Mouse (Mus musculus) kidney, embryonic 16.5 days (tissue): ENCODE data around the gene Ptar1. TPM values are rescaled to one million over a fixed set of nuclear protein-coding genes. Genes with fewer than 3 reads are reported as not detected.
A peak's percentile ranks its signal among the peaks of the same experiment; 100 is the strongest.
"Not testable (repeated sequence)": the region's sequence is repeated elsewhere in the genome, so short reads cannot be mapped to it uniquely, and the experiment has no call there.

Source experiments
- ATAC-seq: fragments of 200-750 bp; cut with Nextera tagmentation; 2 replicates; pipeline ENCODE4 v1.8.0; 2017; ENCODE audit warnings: moderate TSS enrichment; ENCODE audit not compliant: low FRiP score, low TSS enrichment
- H3K27ac ChIP-seq: fragments of 300-500 bp; sonication (generic); 2 replicates; pipeline ENCODE4 v1.5.1; 2014; ENCODE audit warnings: low read length
- H3K27me3 ChIP-seq: fragments of 300-500 bp; sonication (generic); 2 replicates; pipeline ENCODE4 v1.6.1; 2014; ENCODE audit warnings: low read length, control low read depth, mixed read lengths; ENCODE audit not compliant: insufficient read depth
- H3K36me3 ChIP-seq: fragments of 300-500 bp; sonication (generic); 2 replicates; pipeline ENCODE4 v1.6.1; 2014; ENCODE audit warnings: low read length, control low read depth, mixed read lengths; ENCODE audit not compliant: insufficient read depth
- H3K4me1 ChIP-seq: fragments of 300-500 bp; sonication (generic); 2 replicates; pipeline ENCODE4 v1.6.1; 2014; ENCODE audit warnings: low read length, control low read depth, mixed read lengths; ENCODE audit not compliant: insufficient read depth
- H3K4me2 ChIP-seq: fragments of 300-500 bp; sonication (generic); replicated peaks from 2 replicates; pipeline ENCODE4 v1.6.1; 2014; ENCODE audit warnings: low read depth, low read length
- H3K4me3 ChIP-seq: fragments of 300-500 bp; sonication (generic); 2 replicates; pipeline ENCODE4 v1.5.1; 2014; ENCODE audit warnings: mild to moderate bottlenecking, low read length
- H3K9ac ChIP-seq: fragments of 300-500 bp; sonication (generic); replicated peaks from 2 replicates; pipeline ENCODE4 v1.6.1; 2014; ENCODE audit warnings: low read length
- H3K9me3 ChIP-seq: fragments of 300-500 bp; sonication (generic); 2 replicates; pipeline ENCODE4 v1.6.1; 2016; ENCODE audit warnings: low read length, control low read depth
- WGBS: fragments of 180-500 bp; shearing (Covaris S2); extraction: QIAGEN DNeasy Blood & Tissue Kit; methylation state at CpG from one replicate; pipeline ENCODE4 v1.1.7; 2014; 5-methylcytosine and 5-hydroxymethylcytosine counted together
- polyA plus RNA-seq: library from polyadenylated mRNA; unstranded; fragments of >200 nt; fragmentation: Nextera tagmentation; extraction: Ambion mirVana; gene quantifications from 2 replicates; pipeline ENCODE4 v1.2.1, GENCODE M21; 2015

Gene Ptar1
- polyA plus RNA-seq, 1 experiment from 2014 or later, result 6.6 TPM

DNA sequence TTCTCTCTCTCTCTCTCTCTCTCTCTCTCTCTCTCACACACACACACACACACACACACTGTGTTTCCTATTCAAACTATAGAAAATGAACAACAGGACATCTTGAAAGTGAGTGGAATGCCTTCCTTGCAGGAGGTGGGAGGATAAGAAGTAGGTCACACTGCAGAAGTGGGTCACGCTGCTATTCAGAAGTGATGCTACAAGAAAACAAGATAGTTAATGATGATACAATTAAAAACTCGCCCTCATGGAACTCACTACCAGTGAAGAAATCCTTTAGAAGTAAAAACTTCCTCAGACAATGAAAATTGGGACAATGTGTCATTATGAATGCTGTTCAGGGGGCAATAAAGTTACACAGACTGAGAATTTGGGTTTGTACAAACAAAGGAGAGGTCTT lies 14.2 kb upstream of the Ptar1 start:
- no peak for ATAC-seq
- H3K27ac ChIP-seq, result no peak overlapping the region
- no peak overlapping the region for H3K4me2 ChIP-seq
- no peaks in the 10 kb centered on the region for H3K36me3 ChIP-seq
- H3K4me3 ChIP-seq, result no peak overlapping the region
- H3K4me1 ChIP-seq, result no peaks in the 10 kb centered on the region
- H3K9me3 ChIP-seq, result no peaks in the 10 kb centered on the region
- 68% methylated on average over 2 of the region's 2 CpGs for WGBS
- H3K9ac ChIP-seq, result no peak overlapping the region
- no peaks in the 10 kb centered on the region for H3K27me3 ChIP-seq

- WGBS, result 92% methylated on average over 8 of the region's 8 CpGs
- not testable (repeated sequence) for H3K9ac ChIP-seq, ATAC-seq, H3K4me1 ChIP-seq, H3K4me3 ChIP-seq, H3K27ac ChIP-seq, H3K36me3 ChIP-seq, H3K9me3 ChIP-seq, H3K4me2 ChIP-seq, H3K27me3 ChIP-seq
Measured at GRCm38 (mm10) chr19:23675656-23676055, 11.6 kb upstream of the Ptar1 start.

GRCm38 (mm10) chr19:23686962-23687295 lies 300 bp upstream of the Ptar1 start:
- under 1% methylated on average over 14 of the region's 14 CpGs for WGBS
- H3K27ac ChIP-seq, result peak overlapping the region; percentile 97
- H3K4me1 ChIP-seq, result peaks cover 13% of the 10 kb centered on the region
- H3K9me3 ChIP-seq, result no peaks in the 10 kb centered on the region
- peak overlapping the region; percentile 66 for H3K4me2 ChIP-seq
- H3K36me3 ChIP-seq, result no peaks in the 10 kb centered on the region
- peak overlapping the region; percentile 93 for H3K4me3 ChIP-seq
- ATAC-seq, result no peak; the same call in 1 of the 2 replicates
- peak overlapping the region; percentile 98 for H3K9ac ChIP-seq
- H3K27me3 ChIP-seq, result no peaks in the 10 kb centered on the region

DNA sequence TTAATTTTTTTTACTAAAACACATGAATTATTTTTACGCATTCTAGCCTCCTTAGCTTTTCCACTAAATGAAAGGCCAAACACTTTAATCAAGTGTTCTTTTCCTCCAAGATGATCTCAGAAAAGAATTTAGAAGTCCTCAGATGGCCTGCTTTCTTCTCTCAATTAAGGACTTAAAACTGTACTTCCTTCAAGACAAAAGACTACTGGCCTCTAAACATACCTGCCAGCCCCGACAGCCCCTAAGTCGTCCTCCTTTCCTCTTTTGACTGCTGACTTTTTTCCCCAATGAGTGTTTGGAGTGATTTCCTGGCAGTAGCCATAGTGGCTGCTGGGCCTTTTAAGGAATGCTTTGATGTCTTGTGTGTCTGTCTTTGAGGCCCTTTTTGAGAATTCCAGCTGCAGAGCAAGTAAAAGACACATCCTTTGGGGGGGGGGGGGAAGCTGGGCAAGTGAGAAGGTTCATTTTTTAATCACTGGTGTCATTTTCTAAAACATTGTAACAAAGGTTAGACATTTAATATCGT lies 1.3 kb downstream of the Ptar1 start:
- no peaks in the 10 kb centered on the region for H3K36me3 ChIP-seq
- H3K9me3 ChIP-seq, result no peaks in the 10 kb centered on the region
- 0 out of 2 replicates have a peak overlapping the region, but pooled peaks have one; percentile 44 for H3K27ac ChIP-seq
- H3K4me3 ChIP-seq, result peak overlapping the region; percentile 42
- WGBS, result 19% methylated on average over 4 of the region's 4 CpGs
- H3K4me2 ChIP-seq, result peak overlapping the region; percentile 57
- peak overlapping the region; percentile 50; the same call in 1 of the 2 replicates for H3K9ac ChIP-seq
- peaks cover 13% of the 10 kb centered on the region for H3K4me1 ChIP-seq
- H3K27me3 ChIP-seq, result no peaks in the 10 kb centered on the region
- ATAC-seq, result no peak

DNA sequence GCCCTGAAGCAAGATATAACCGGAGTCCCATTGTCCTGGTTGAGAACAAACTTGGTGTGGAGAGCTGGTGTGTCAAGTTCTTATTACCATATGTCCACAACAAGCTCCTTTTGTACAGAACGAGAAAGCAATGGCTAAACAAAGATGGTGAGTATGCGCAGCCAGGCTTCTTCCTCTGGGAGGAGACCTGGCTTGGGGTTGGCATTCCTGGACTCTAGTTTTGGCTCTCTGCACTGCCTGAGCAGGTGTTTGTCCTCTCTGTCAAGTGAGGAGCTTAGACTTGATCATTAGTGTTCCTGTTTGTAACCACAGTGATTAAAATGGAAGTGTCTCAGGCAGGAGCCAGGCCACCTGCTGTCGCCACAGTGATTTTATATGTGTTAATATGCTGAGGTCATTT lies 7.1 kb downstream of the Ptar1 start:
- Histone ChIP-seq H3K36me3 (peaks cover 36% of the 10 kb centered on the region), H3K27me3 (no peaks in the 10 kb centered on the region), H3K9me3 (no peaks in the 10 kb centered on the region), H3K4me3 (no peak overlapping the region), H3K4me2 (no peak overlapping the region), H3K4me1 (peaks cover 7% of the 10 kb centered on the region; the same call in 1 of the 2 replicates), H3K9ac (no peak overlapping the region), H3K27ac (no peak overlapping the region)
- ATAC-seq, result no peak
- WGBS, result 81% methylated on average over 4 of the region's 4 CpGs

DNA sequence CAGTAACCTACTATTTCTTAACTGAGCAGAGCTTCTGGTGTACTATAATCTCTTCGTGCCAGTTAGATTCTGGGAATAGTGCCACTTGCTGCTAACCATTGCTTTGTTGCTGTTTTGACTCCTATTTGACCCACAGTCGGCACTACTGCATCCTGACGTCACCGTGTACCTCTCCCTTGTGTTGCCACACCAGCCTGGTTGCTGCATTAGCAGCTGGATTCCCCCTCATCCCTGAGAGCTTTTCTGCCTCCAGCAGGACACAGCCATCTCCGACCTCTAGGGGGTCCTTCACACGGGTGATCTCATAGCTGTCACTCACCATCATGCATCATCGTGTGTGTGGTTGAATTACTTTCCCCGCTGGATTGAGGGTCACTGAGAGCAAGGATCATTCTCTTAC lies 10.6 kb downstream of the Ptar1 start:
- Histone ChIP-seq H3K27me3 (no peaks in the 10 kb centered on the region), H3K9ac (no peak overlapping the region), H3K27ac (no peak overlapping the region), H3K9me3 (no peaks in the 10 kb centered on the region), H3K36me3 (peaks cover 46% of the 10 kb centered on the region), H3K4me1 (no peaks in the 10 kb centered on the region), H3K4me3 (no peak overlapping the region), H3K4me2 (no peak overlapping the region)
- ATAC-seq, result no peak
- 82% methylated on average over 8 of the region's 8 CpGs for WGBS

DNA sequence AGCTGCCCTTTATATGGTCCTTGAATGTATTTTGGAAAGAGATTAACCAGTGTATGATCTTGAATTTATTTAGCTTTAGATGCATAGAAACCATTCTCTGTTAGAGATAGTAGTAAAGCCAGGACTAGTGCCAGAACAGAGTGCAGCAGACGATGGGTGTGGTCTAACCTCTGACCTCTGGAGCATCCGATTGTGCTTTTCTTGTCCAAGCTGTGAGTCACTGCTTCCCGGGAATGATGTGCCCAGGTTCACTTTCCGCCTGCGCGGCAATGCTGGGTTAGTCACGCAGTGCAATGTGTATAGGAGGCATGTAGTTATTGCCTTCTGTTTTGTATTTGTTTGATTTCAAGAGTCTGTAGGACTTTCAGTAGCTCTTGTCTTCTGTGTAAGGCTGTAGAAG lies 11.1 kb downstream of the Ptar1 start:
- H3K36me3 ChIP-seq, result peaks cover 51% of the 10 kb centered on the region
- H3K4me1 ChIP-seq, result no peaks in the 10 kb centered on the region
- 82% methylated on average over 7 of the region's 7 CpGs for WGBS
- H3K9me3 ChIP-seq, result no peaks in the 10 kb centered on the region
- no peaks in the 10 kb centered on the region for H3K27me3 ChIP-seq
- no peak overlapping the region for H3K27ac ChIP-seq
- no peak for ATAC-seq
- H3K9ac ChIP-seq, result no peak overlapping the region
- no peak overlapping the region for H3K4me3 ChIP-seq
- no peak overlapping the region for H3K4me2 ChIP-seq

DNA sequence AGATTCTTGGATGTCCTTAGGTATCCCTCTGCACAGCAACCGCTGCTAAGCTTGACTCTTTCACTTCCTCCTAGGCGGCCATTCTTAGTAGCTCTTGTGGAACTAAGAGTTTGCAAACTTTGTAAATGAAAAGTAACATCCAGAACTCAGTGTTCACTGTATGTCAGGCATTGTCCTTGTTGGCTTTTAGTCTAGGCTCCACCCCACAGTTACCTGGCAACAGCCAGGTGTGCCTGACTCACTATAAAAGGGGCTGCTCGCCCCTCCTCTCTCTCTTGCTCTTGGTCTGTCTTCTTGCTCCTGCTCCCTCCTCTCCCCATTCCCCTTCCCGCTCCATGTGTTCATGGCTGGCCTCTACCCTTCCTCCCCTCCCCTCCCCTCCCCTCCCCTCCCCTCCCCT lies 11.9 kb downstream of the Ptar1 start:
- H3K27ac ChIP-seq, result no peak overlapping the region
- no peaks in the 10 kb centered on the region for H3K9me3 ChIP-seq
- 88% methylated on average over 4 of the region's 4 CpGs for WGBS
- peaks cover 55% of the 10 kb centered on the region for H3K36me3 ChIP-seq
- no peak overlapping the region for H3K4me2 ChIP-seq
- H3K4me1 ChIP-seq, result no peaks in the 10 kb centered on the region
- no peak overlapping the region for H3K4me3 ChIP-seq
- ATAC-seq, result no peak
- H3K9ac ChIP-seq, result no peak overlapping the region
- no peaks in the 10 kb centered on the region for H3K27me3 ChIP-seq

DNA sequence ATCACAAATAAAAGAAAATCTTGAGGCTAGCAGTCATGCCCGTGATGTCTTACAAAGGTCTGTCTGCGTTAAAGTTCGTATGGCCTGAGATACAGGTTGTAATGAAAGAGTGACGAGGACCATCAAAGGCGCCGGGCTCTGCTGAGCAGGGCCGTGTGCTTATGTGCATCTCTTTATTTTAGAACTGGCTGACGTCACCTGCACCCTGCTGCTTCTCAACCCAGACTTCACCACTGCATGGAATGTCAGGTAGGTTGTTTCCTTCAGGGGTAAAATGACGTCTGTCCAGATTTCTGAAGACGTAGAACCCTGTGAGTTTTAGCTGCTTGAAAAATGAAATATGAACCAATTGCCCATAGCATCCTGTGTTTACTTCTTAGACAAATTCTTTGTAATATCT lies 15.7 kb downstream of the Ptar1 start:
- Histone ChIP-seq H3K27me3 (no peaks in the 10 kb centered on the region), H3K4me3 (no peak overlapping the region), H3K9me3 (no peaks in the 10 kb centered on the region), H3K27ac (no peak overlapping the region), H3K9ac (no peak overlapping the region), H3K4me1 (no peaks in the 10 kb centered on the region), H3K36me3 (peaks cover 41% of the 10 kb centered on the region), H3K4me2 (no peak overlapping the region)
- 91% methylated on average over 10 of the region's 10 CpGs for WGBS
- no peak for ATAC-seq

GRCm38 (mm10) chr19:23705383-23705782 lies 18.2 kb downstream of the Ptar1 start:
- Histone ChIP-seq H3K9ac (no peak overlapping the region), H3K27me3 (no peaks in the 10 kb centered on the region), H3K4me1 (no peaks in the 10 kb centered on the region), H3K36me3 (peaks cover 45% of the 10 kb centered on the region), H3K4me3 (no peak overlapping the region), H3K4me2 (no peak overlapping the region), H3K27ac (no peak overlapping the region), H3K9me3 (no peaks in the 10 kb centered on the region)
- WGBS, result 76% methylated on average over 5 of the region's 5 CpGs
- ATAC-seq, result no peak
